ENCODE assay signal across 9 mouse cellular contexts in genomic region chr2:94054813-94055212, GRCm38 (mm10). TPM values are rescaled to one million over a fixed set of nuclear protein-coding genes. Genes with fewer than 3 reads are reported as not detected.
A peak's percentile ranks its signal among the peaks of the same experiment; 100 is the strongest.
DNase-seq lines count a peak whose midpoint lies in the region; ATAC-seq lines count a peak whose summit lies in the region.
"Had no signal": no experiment of that assay in that cellular context is flagged by ENCODE, and none has a peak within 500 bp of the region (broad histone marks: within the 10 kb centered on the region; RNA-seq: fewer than 3 reads in every experiment).

No protein-coding gene starts in this region.

- no peak overlapping the region for H3K4me3 ChIP-seq in kidney, embryonic 16.5 days (ENCODE audit: low read length)

- H3K9ac ChIP-seq in kidney, embryonic 16.5 days (replicated peaks; ENCODE audit: low read length), result no peak overlapping the region

- no peak overlapping the region for H3K4me2 ChIP-seq in kidney, embryonic 16.5 days (replicated peaks; ENCODE audit: low read depth, low read length)

- H3K4me1 ChIP-seq in kidney, embryonic 16.5 days (ENCODE audit: insufficient read depth, low read length), result no peaks in the 10 kb centered on the region

- peak; percentile 24 for DNase-seq in gastrocnemius, adult 18-20 months (ENCODE audit: low spot score)
- no peak for DNase-seq in gastrocnemius, postnatal 10 days
- peak; percentile 50 to 62 for DNase-seq in right cerebral cortex, postnatal 10 days (ENCODE audit: low spot score in 2 of 2)
- DNase-seq in right cerebral cortex, postnatal 4 days, result no peak
- DNase-seq in cerebellum, postnatal 36 days, result peak; percentile 34 to 53
- peak; percentile 79 for DNase-seq in retina, postnatal 1 day
- no peak for DNase-seq in gastrocnemius, adult 8-10 months (ENCODE audit: low spot score in 2 of 2)

- H3K27me3 ChIP-seq in kidney, embryonic 16.5 days (ENCODE audit: insufficient read depth, low read length), result no peaks in the 10 kb centered on the region

- peak; percentile 54; the same call in 1 of the 2 replicates for ATAC-seq in kidney, embryonic 16.5 days (ENCODE audit: low FRiP score, low TSS enrichment)

- no peaks in the 10 kb centered on the region for H3K9me3 ChIP-seq in kidney, embryonic 16.5 days (ENCODE audit: low read length)

- no peak overlapping the region for H3K27ac ChIP-seq in kidney, embryonic 16.5 days (ENCODE audit: low read length)

- H3K36me3 ChIP-seq in kidney, embryonic 16.5 days (ENCODE audit: insufficient read depth, low read length), result no peaks in the 10 kb centered on the region; the same call in 1 of the 2 replicates

RNA-seq across cellular contexts. Expression of gene Alkbh3, which starts 44.2 kb away (rescaled TPM):
- 10 to 100 TPM; 59.3 to 60.1 TPM for total RNA-seq in gastrocnemius, adult 18-20 months (2021)
- 10 to 100 TPM; 61.1 to 65.6 TPM for total RNA-seq in gastrocnemius, postnatal 10 days (2021)
- 67.3 and 67.5 TPM in 2 replicates for polyA plus RNA-seq in kidney, embryonic 16.5 days (2015; fragmentation: Nextera tagmentation; extraction: Ambion mirVana)
- 10 to 100 TPM; 53.5 to 59.1 (median 57.2) TPM for total RNA-seq in gastrocnemius, adult 8-10 months (2022)

RNA-seq across cellular contexts. Expression of gene Gm27027, which starts 58.7 kb away (rescaled TPM):
- total RNA-seq in gastrocnemius, adult 18-20 months (2021), result under 1 TPM in 1 of 2 experiments, not detected in 1; 0.64 TPM
- under 1 TPM in 1 of 2 experiments, not detected in 1; 0.54 TPM for total RNA-seq in gastrocnemius, postnatal 10 days (2021)
- polyA plus RNA-seq in kidney, embryonic 16.5 days (2015; fragmentation: Nextera tagmentation; extraction: Ambion mirVana), result not detected in 2 replicates
- total RNA-seq in gastrocnemius, adult 8-10 months (2022), result not detected
- polyA plus RNA-seq: large intestine, adult 2 months had no signal

Comparison
In these comparisons a context has a peak if more than half of its experiments do, and no peak if none do; other contexts are left out.
1. DNase-seq: peak in gastrocnemius, adult 18-20 months (single experiment), right cerebral cortex, postnatal 10 days (2 of 2), cerebellum, postnatal 36 days (2 of 2) and retina, postnatal 1 day (single experiment); none in gastrocnemius, postnatal 10 days (single experiment), right cerebral cortex, postnatal 4 days (single experiment) and gastrocnemius, adult 8-10 months (0 of 2).